Mouse (Mus musculus) layer of hippocampus, postnatal 10 days (tissue): ENCODE results near the gene Adad2. TPM values are rescaled to one million over a fixed set of nuclear protein-coding genes. Genes with fewer than 3 reads are reported as not detected.

Experiments
- DNase-seq, 2 experiments: peaks; one replicate each; pipeline ENCODE4 v3.0.0; 2021; ENCODE audit warnings: low spot score in 2 of 2
- long read RNA-seq: library from polyadenylated mRNA; stranded (forward); transcript quantifications from one replicate; pipeline ENCODE4 v2.0.0, GENCODE M21; 2023
- total RNA-seq, 2 experiments: library from RNA; stranded (reverse); gene quantifications; 2 replicates each; pipeline ENCODE4 v1.2.3; 2021

Adad2 gene
- under 1 TPM in 1 of 2 experiments, not detected in 1; 0.25 TPM for total RNA-seq
- long read RNA-seq = 0 reads

- no peak for DNase-seq
Measured at GRCm38 (mm10) chr8:119612471-119612870, at the start of gene Adad2. TSS of gene Adad2 (plus strand) at chr8:119612747.

- DNase-seq = no peak
Measured at GRCm38 (mm10) chr8:119563849-119564251, 48.7 kb upstream of the Adad2 start.

- no peak for DNase-seq
Measured at GRCm38 (mm10) chr8:119566367-119566766, 46.2 kb upstream of the Adad2 start.

- no peak for DNase-seq
Measured at GRCm38 (mm10) chr8:119568251-119568650, 44.3 kb upstream of the Adad2 start.

- DNase-seq = no peak
Measured at GRCm38 (mm10) chr8:119568951-119569350, 43.6 kb upstream of the Adad2 start.

GRCm38 (mm10) chr8:119569881-119570280, 42.7 kb upstream of the Adad2 start:
- DNase-seq = no peak

- DNase-seq = no peak
Measured at GRCm38 (mm10) chr8:119571135-119571534, 41.4 kb upstream of the Adad2 start.

- no peak for DNase-seq
Measured at GRCm38 (mm10) chr8:119572411-119572810, 40.1 kb upstream of the Adad2 start.

- DNase-seq = peak; percentile 96 to 98
Measured at GRCm38 (mm10) chr8:119574437-119575365, 37.8 kb upstream of the Adad2 start, which contains the start of the genes Hsdl1 and Dnaaf1. TSS of gene Hsdl1 (minus strand) at chr8:119575183. TSS of gene Dnaaf1 (plus strand) at chr8:119575235.

- no peak for DNase-seq
Measured at GRCm38 (mm10) chr8:119575366-119575726, 37.2 kb upstream of the Adad2 start.

- DNase-seq = no peak
Measured at GRCm38 (mm10) chr8:119579096-119579495, 33.5 kb upstream of the Adad2 start.

- DNase-seq = no peak
Measured at GRCm38 (mm10) chr8:119580441-119581161, 31.9 kb upstream of the Adad2 start.

- no peak for DNase-seq
Measured at GRCm38 (mm10) chr8:119585901-119586300, 26.6 kb upstream of the Adad2 start.

GRCm38 (mm10) chr8:119588321-119588720, 24.2 kb upstream of the Adad2 start:
- no peak for DNase-seq

- DNase-seq = no peak
Measured at GRCm38 (mm10) chr8:119588844-119589243, 23.7 kb upstream of the Adad2 start.

- DNase-seq = no peak
Measured at GRCm38 (mm10) chr8:119590348-119590747, 22.2 kb upstream of the Adad2 start.

GRCm38 (mm10) chr8:119591456-119591855, 21.1 kb upstream of the Adad2 start:
- DNase-seq = no peak

GRCm38 (mm10) chr8:119603771-119604170, 8.8 kb upstream of the Adad2 start:
- DNase-seq = no peak

- DNase-seq = no peak
Measured at GRCm38 (mm10) chr8:119604398-119604803, 8.1 kb upstream of the Adad2 start.

- peak; percentile 95 for DNase-seq
Measured at GRCm38 (mm10) chr8:119604996-119605395, 7.6 kb upstream of the Adad2 start, which contains the start of gene Taf1c. TSS of gene Taf1c (minus strand) at chr8:119605222.

- no peak for DNase-seq
Measured at GRCm38 (mm10) chr8:119606224-119606623, 6.3 kb upstream of the Adad2 start.

- DNase-seq = no peak
Measured at GRCm38 (mm10) chr8:119615096-119615495, 2.5 kb downstream of the Adad2 start.
